Mouse (Mus musculus) left cerebral cortex, postnatal 36 days (tissue): ENCODE measurements around the gene Tbc1d10b. TPM values are rescaled to one million over a fixed set of nuclear protein-coding genes. Genes with fewer than 3 reads are reported as not detected.
A peak's percentile ranks its signal among the peaks of the same experiment; 100 is the strongest.

Source experiments
- DNase-seq, 2 experiments: peaks; one replicate each; pipeline ENCODE4 v3.0.0; 2021 to 2022; ENCODE audit warnings: low spot score in 2 of 2, mixed read lengths in 1 of 2
- intact Hi-C: fragments of 180-260 bp; cut with DNase I; formaldehyde crosslinking; loops from one replicate; pipeline ENCODE4 v1.15.1; 2025
- total RNA-seq, 2 experiments: library from RNA; stranded (reverse); gene quantifications; 2 replicates each; pipeline ENCODE4 v1.2.3; 2021

The Tbc1d10b gene
- total RNA-seq, 2 experiments from 2014 or later = 90.8 to 101 TPM

- intact Hi-C loops = no loop called here
- peak; percentile 69 to 77 for DNase-seq
Measured at GRCm38 (mm10) chr7:127228615-127229303, 20.5 kb upstream of the Tbc1d10b start.

- intact Hi-C loops = no loop called here
- DNase-seq = no peak
Measured at GRCm38 (mm10) chr7:127225147-127225995, 17.1 kb upstream of the Tbc1d10b start.

- DNase-seq = no peak
- intact Hi-C loops = no loop called here
Measured at GRCm38 (mm10) chr7:127224616-127225015, 16.3 kb upstream of the Tbc1d10b start.

- DNase-seq = no peak
- intact Hi-C loops = no loop called here
Measured at GRCm38 (mm10) chr7:127223515-127224478, 15.5 kb upstream of the Tbc1d10b start.

GRCm38 (mm10) chr7:127223106-127223505, 14.8 kb upstream of the Tbc1d10b start:
- no peak for DNase-seq
- intact Hi-C loops = no loop called here

- intact Hi-C loops = no loop called here
- DNase-seq = no peak
Measured at GRCm38 (mm10) chr7:127220440-127220839, 12.2 kb upstream of the Tbc1d10b start.

- intact Hi-C loops = no loop called here
- no peak for DNase-seq
Measured at GRCm38 (mm10) chr7:127218670-127219069, 10.4 kb upstream of the Tbc1d10b start.

- intact Hi-C loops = no loop called here
- DNase-seq = no peak
Measured at GRCm38 (mm10) chr7:127217901-127218642, 9.8 kb upstream of the Tbc1d10b start.

- intact Hi-C loops = no loop called here
- DNase-seq = no peak
Measured at GRCm38 (mm10) chr7:127217475-127217874, 9.2 kb upstream of the Tbc1d10b start.

GRCm38 (mm10) chr7:127216307-127216706, 8.0 kb upstream of the Tbc1d10b start:
- intact Hi-C loops = no loop called here
- no peak for DNase-seq

GRCm38 (mm10) chr7:127214981-127215871, 7.0 kb upstream of the Tbc1d10b start:
- intact Hi-C loops = no loop called here
- peak in 1 of 2 experiments; percentile 42 for DNase-seq

GRCm38 (mm10) chr7:127214521-127214920, 6.3 kb upstream of the Tbc1d10b start:
- intact Hi-C loops = no loop called here
- DNase-seq = no peak

- DNase-seq = no peak
Measured at GRCm38 (mm10) chr7:127213930-127214329, 5.7 kb upstream of the Tbc1d10b start.

GRCm38 (mm10) chr7:127213485-127213884, 5.2 kb upstream of the Tbc1d10b start:
- no peak for DNase-seq
- intact Hi-C loops = no loop called here

More at GRCm38 (mm10) chr7:127213930-127214329, 5.7 kb upstream of the Tbc1d10b start:
- intact Hi-C loops = no loop called here

GRCm38 (mm10) chr7:127212432-127213250, 4.4 kb upstream of the Tbc1d10b start:
- no peak for DNase-seq
- intact Hi-C loops = no loop called here

- intact Hi-C loops = no loop called here
- no peak for DNase-seq
Measured at GRCm38 (mm10) chr7:127211014-127211745, 2.9 kb upstream of the Tbc1d10b start.

GRCm38 (mm10) chr7:127210266-127210665, 2.0 kb upstream of the Tbc1d10b start:
- intact Hi-C loops = no loop called here
- no peak for DNase-seq
